Mouse (Mus musculus) bone marrow macrophage, adult 2 months (primary cell): Measurements from ENCODE around the gene Syne3.

Source experiments
- CTCF ChIP-seq: IDR thresholded peaks from 2 replicates; pipeline ENCODE4 v1.5.1; 2012; ENCODE audit warnings: low read depth, mild to moderate bottlenecking, low read length, moderate library complexity
- POLR2A ChIP-seq: IDR thresholded peaks from 2 replicates; pipeline ENCODE4 v1.6.1; 2012; ENCODE audit warnings: mild to moderate bottlenecking, low read depth, low read length, borderline replicate concordance

- TF ChIP-seq POLR2A (no peak), CTCF (peak; percentile 47; the same call in 1 of the 2 replicates)
These were observed 76.4 kb downstream of the Syne3 start for GRCm38 (mm10) chr12:104933217-104933616.
